Mouse (Mus musculus): ENCODE measurements around the gene Hist1h2bn. TPM values are rescaled to one million over a fixed set of nuclear protein-coding genes. Genes with fewer than 3 reads are reported as not detected.
"Not testable (repeated sequence)": the region's sequence is repeated elsewhere in the genome, so short reads cannot be mapped to it uniquely, and the experiment has no call there.

Gene Hist1h2bn
- total and polyA plus RNA-seq, 2 experiments from 2014 or later, result 249 TPM; not detected in 1

DNA sequence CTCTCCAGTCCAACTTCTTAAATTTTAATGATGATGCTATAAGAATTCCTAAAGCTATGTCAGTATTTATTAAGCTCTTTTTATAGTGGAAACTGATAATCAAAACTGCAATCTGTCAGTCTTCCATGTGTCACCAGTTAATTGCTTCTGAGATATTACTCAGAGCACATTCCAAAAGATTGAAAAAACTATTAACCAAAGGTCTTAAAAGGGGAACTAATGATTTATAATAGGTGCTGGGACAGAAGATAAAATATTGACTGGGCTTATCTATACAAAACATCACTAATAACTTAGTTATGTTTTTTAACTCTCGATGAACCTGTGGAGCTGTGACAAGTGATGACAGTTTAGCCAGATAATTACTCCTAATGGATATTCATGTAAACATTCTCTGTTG lies 8.9 kb upstream of the Hist1h2bn start:
- no peak for DNase-seq
- no peak for TF ChIP-seq CTCF (IDR thresholded peaks at IDR 0.05; ENCODE audit: low read depth)
- Histone ChIP-seq H3K27ac (ENCODE audit: low read depth, low read length) (no peak overlapping the region), H3K4me3 (ENCODE audit: low read depth, low read length) (no peak overlapping the region), H3K9me3 (ENCODE audit: low read length) (no peaks in the 10 kb centered on the region), H3K9ac (no peak overlapping the region), H3K4me2 (ENCODE audit: low read depth) (no peak overlapping the region), H3K36me3 (ENCODE audit: insufficient read depth) (no peaks in the 10 kb centered on the region), H3K27me3 (ENCODE audit: insufficient read depth, low read length) (no peaks in the 10 kb centered on the region), H3K4me1 (ENCODE audit: insufficient read depth) (peaks cover 13% of the 10 kb centered on the region)
- WGBS, result 90% methylated on average over 1 of the region's 1 CpGs
- ATAC-seq, result no peak

GRCm38 (mm10) chr13:21749387-21750158 lies 4.3 kb upstream of the Hist1h2bn start:
- WGBS, result 3% methylated on average over 5 of the region's 5 CpGs
- TF ChIP-seq CTCF (IDR thresholded peaks at IDR 0.05; ENCODE audit: low read depth), result no peak
- DNase-seq (peak; percentile 51), ATAC-seq (no peak)
- Histone ChIP-seq H3K9ac (peak overlapping the region; percentile 64), H3K9me3 (ENCODE audit: low read length) (no peaks in the 10 kb centered on the region), H3K4me3 (ENCODE audit: low read depth, low read length) (peak overlapping the region; percentile 55), H3K4me2 (ENCODE audit: low read depth) (peak overlapping the region; percentile 72), H3K4me1 (ENCODE audit: insufficient read depth) (peaks cover 18% of the 10 kb centered on the region), H3K27me3 (ENCODE audit: insufficient read depth, low read length) (no peaks in the 10 kb centered on the region), H3K27ac (ENCODE audit: low read depth, low read length) (peak overlapping the region; percentile 71), H3K36me3 (ENCODE audit: insufficient read depth) (no peaks in the 10 kb centered on the region)

DNA sequence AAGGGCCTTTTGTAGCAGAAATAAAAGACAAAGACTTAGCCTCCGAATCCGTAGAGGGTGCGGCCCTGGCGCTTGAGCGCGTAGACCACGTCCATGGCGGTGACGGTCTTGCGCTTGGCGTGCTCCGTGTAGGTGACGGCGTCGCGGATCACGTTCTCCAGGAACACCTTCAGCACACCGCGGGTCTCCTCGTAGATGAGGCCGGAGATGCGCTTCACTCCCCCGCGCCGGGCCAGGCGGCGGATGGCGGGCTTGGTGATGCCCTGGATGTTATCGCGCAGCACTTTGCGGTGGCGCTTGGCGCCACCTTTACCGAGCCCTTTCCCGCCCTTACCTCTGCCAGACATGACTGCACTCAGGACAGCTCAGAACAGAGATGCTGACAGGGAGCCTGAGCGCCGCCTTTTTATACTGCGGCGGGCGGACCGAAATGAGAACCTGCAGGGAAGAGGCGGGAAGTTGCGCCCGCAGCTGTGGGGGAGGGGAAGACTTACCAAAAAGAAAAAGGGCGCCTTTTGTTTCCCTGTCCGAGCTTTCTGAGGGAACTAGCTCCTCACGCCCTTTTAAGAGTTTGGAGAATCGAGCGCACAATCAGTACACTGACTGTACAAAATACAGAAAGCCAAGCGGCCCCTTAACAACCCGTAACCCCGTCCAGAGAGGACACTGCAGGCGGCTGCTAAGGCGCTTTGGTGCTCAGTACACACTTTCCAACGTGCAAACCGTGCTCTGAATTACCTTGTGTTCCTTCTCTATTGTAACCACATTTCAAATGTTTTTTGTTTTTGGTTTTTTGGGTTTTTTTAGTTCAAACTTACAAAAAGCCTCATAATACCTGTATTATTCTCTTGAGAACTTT lies 3.5 kb upstream of the Hist1h2bn start, which contains the start of gene Hist1h4k:
Hist1h4k (minus strand) TSS at position 347 of the 859 bp plus-strand sequence.
- H3K27ac ChIP-seq (ENCODE audit: low read depth, low read length), result peak within 1 kb of the TSS; percentile 71
- ATAC-seq (peak; percentile 81), DNase-seq (peak; percentile 95)
- not testable (repeated sequence) for H3K27me3 ChIP-seq (ENCODE audit: insufficient read depth, low read length); H3K9me3 ChIP-seq (ENCODE audit: low read length); H3K36me3 ChIP-seq (ENCODE audit: insufficient read depth)
- H3K4me2 ChIP-seq (ENCODE audit: low read depth), result peak within 1 kb of the TSS; percentile 72
- peaks cover 18% of the 10 kb centered on the region for H3K4me1 ChIP-seq (ENCODE audit: insufficient read depth)
- H3K4me3 ChIP-seq (ENCODE audit: low read depth, low read length), result peak within 1 kb of the TSS; percentile 55
- under 1% methylated on average over 42 of the region's 56 CpGs for WGBS
- H3K9ac ChIP-seq, result peak within 1 kb of the TSS; percentile 64

GRCm38 (mm10) chr13:21751417-21751816 lies 2.5 kb upstream of the Hist1h2bn start:
- no peaks in the 10 kb centered on the region for H3K9me3 ChIP-seq (ENCODE audit: low read length)
- H3K4me1 ChIP-seq (ENCODE audit: insufficient read depth), result peaks cover 18% of the 10 kb centered on the region
- TF ChIP-seq CTCF (IDR thresholded peaks at IDR 0.05; ENCODE audit: low read depth), result no peak
- no peaks in the 10 kb centered on the region for H3K36me3 ChIP-seq (ENCODE audit: insufficient read depth)
- no peaks in the 10 kb centered on the region for H3K27me3 ChIP-seq (ENCODE audit: insufficient read depth, low read length)
- H3K27ac ChIP-seq (ENCODE audit: low read depth, low read length), result no peak overlapping the region
- no peak overlapping the region for H3K9ac ChIP-seq
- H3K4me3 ChIP-seq (ENCODE audit: low read depth, low read length), result no peak overlapping the region
- no peak for DNase-seq
- no peak overlapping the region for H3K4me2 ChIP-seq (ENCODE audit: low read depth)
- no peak for ATAC-seq

- Histone ChIP-seq H3K27ac (ENCODE audit: low read depth, low read length) (no peak overlapping the region), H3K4me2 (ENCODE audit: low read depth) (no peak overlapping the region), H3K27me3 (ENCODE audit: insufficient read depth, low read length) (no peaks in the 10 kb centered on the region), H3K36me3 (ENCODE audit: insufficient read depth) (no peaks in the 10 kb centered on the region), H3K9ac (no peak overlapping the region), H3K4me3 (ENCODE audit: low read depth, low read length) (no peak overlapping the region), H3K4me1 (ENCODE audit: insufficient read depth) (peaks cover 18% of the 10 kb centered on the region), H3K9me3 (ENCODE audit: low read length) (no peaks in the 10 kb centered on the region)
- ATAC-seq (no peak), DNase-seq (no peak)
- TF ChIP-seq CTCF (IDR thresholded peaks at IDR 0.05; ENCODE audit: low read depth), result no peak
- WGBS, result 77% methylated on average over 3 of the region's 3 CpGs
These were observed 2.1 kb upstream of the Hist1h2bn start for GRCm38 (mm10) chr13:21751827-21752226.

DNA sequence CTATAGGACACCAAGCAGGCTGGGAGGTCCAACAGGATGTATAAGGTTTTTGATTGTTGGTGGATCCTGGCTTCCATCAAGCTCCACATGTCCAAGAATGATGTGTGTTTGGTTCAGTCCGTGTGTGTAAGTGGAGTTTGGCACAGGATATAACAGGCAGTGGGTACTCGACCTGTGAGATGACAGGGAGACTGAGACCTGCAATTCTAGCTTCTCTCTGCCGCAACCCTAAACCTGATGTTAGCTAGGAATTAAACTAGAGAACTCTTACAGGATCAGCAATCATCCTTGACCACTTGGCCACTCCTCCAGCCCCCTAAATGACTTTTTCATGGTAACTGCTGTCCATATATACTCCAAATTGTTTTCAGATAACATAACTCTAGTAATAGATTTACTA lies 1.6 kb upstream of the Hist1h2bn start:
- no peak overlapping the region for H3K4me3 ChIP-seq (ENCODE audit: low read depth, low read length)
- no peak for DNase-seq
- H3K27me3 ChIP-seq (ENCODE audit: insufficient read depth, low read length), result no peaks in the 10 kb centered on the region
- no peak for ATAC-seq
- no peaks in the 10 kb centered on the region for H3K9me3 ChIP-seq (ENCODE audit: low read length)
- WGBS, result 37% methylated on average over 3 of the region's 3 CpGs
- no peaks in the 10 kb centered on the region for H3K36me3 ChIP-seq (ENCODE audit: insufficient read depth)
- H3K27ac ChIP-seq (ENCODE audit: low read depth, low read length), result no peak overlapping the region
- peaks cover 18% of the 10 kb centered on the region for H3K4me1 ChIP-seq (ENCODE audit: insufficient read depth)
- H3K4me2 ChIP-seq (ENCODE audit: low read depth), result no peak overlapping the region
- H3K9ac ChIP-seq, result no peak overlapping the region
- TF ChIP-seq CTCF (IDR thresholded peaks at IDR 0.05; ENCODE audit: low read depth), result no peak

DNA sequence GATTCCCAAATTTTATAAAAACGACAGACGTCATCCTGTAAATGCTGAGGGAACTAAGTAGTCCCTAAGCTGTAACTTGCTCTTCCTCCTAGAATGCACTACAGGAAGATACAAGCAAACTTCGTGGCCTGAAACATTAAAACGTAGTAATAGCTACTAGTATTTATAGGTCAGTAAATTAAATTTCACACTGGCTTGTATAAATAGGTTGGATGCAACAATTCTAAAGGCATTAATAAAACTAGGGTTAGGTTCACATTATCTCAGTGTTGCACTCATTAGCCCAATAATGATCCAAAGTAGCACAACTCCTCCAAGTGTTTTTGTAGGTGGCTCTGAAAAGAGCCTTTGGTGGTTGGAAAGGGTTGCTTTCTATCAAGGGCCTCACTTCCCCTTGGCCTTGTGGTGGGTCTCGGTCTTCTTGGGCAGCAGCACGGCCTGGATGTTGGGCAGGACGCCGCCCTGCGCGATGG lies 836 bp upstream of the Hist1h2bn start:
- DNase-seq, result peak; percentile 25
- no peak for TF ChIP-seq CTCF (IDR thresholded peaks at IDR 0.05; ENCODE audit: low read depth)

DNA sequence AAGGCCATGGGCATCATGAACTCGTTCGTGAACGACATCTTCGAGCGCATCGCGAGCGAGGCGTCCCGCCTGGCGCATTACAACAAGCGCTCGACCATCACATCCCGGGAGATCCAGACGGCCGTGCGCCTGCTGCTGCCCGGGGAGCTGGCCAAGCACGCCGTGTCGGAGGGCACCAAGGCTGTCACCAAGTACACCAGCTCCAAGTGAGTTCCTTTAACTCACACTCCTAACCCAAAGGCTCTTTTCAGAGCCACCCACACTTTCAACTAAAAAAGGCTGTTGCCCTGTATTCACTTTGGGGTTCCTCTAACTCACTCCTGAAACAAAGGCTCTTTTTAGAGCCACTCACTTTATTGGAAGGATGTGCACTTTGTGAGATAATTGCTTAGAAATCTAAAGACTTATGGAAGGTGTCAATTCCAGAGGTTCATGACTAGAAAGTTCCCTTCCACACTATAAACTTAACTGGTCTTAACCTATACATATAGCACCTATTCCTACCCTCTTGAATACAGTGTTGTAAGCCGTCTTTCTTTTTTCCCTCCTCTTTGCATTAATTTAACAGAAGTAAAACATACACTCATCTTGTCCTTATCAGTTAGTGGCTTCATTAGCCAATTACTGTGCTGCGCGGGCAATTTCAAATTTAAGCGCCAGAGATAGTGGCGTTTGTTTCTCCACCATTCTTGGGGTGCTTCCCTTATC lies 525 bp downstream of the Hist1h2bn start:
- not testable (repeated sequence) for H3K4me1 ChIP-seq (ENCODE audit: insufficient read depth); H3K36me3 ChIP-seq (ENCODE audit: insufficient read depth); H3K27me3 ChIP-seq (ENCODE audit: insufficient read depth, low read length); H3K9me3 ChIP-seq (ENCODE audit: low read length)
- WGBS, result 0% methylated on average over 21 of the region's 26 CpGs
- Histone ChIP-seq H3K27ac (ENCODE audit: low read depth, low read length) (0 out of 2 replicates have a peak overlapping the region, but pooled peaks have one; percentile 23), H3K4me3 (ENCODE audit: low read depth, low read length) (peak overlapping the region; percentile 43), H3K9ac (peak overlapping the region; percentile 44; the same call in 1 of the 2 replicates), H3K4me2 (ENCODE audit: low read depth) (peak overlapping the region; percentile 68)
- DNase-seq, result peak; percentile 66
- 0 out of 2 replicates have a peak, but pooled peaks have one; percentile 0 for ATAC-seq

More for the DNA sequence above, 836 bp upstream of the Hist1h2bn start:
- Histone ChIP-seq H3K9me3 (ENCODE audit: low read length) (no peaks in the 10 kb centered on the region), H3K27ac (ENCODE audit: low read depth, low read length) (peak overlapping the region; percentile 87), H3K36me3 (ENCODE audit: insufficient read depth) (no peaks in the 10 kb centered on the region), H3K4me3 (ENCODE audit: low read depth, low read length) (peak overlapping the region; percentile 43), H3K4me2 (ENCODE audit: low read depth) (peak overlapping the region; percentile 68), H3K27me3 (ENCODE audit: insufficient read depth, low read length) (no peaks in the 10 kb centered on the region), H3K9ac (peak overlapping the region; percentile 56), H3K4me1 (ENCODE audit: insufficient read depth) (peaks cover 18% of the 10 kb centered on the region)
- no peak for ATAC-seq
- WGBS, result 9% methylated on average over 10 of the region's 10 CpGs
